Mouse (Mus musculus) kidney, embryonic 16.5 days (tissue): Measurements from ENCODE around the gene Adssl1. TPM values are rescaled to one million over a fixed set of nuclear protein-coding genes. Genes with fewer than 3 reads are reported as not detected.

Source experiments
- ATAC-seq: fragments of 200-750 bp; cut with Nextera tagmentation; 2 replicates; pipeline ENCODE4 v1.8.0; 2017; ENCODE audit warnings: moderate TSS enrichment; ENCODE audit not compliant: low FRiP score, low TSS enrichment
- H3K27ac ChIP-seq: fragments of 300-500 bp; sonication (generic); 2 replicates; pipeline ENCODE4 v1.5.1; 2014; ENCODE audit warnings: low read length
- H3K27me3 ChIP-seq: fragments of 300-500 bp; sonication (generic); 2 replicates; pipeline ENCODE4 v1.6.1; 2014; ENCODE audit warnings: low read length, control low read depth, mixed read lengths; ENCODE audit not compliant: insufficient read depth
- H3K36me3 ChIP-seq: fragments of 300-500 bp; sonication (generic); 2 replicates; pipeline ENCODE4 v1.6.1; 2014; ENCODE audit warnings: low read length, control low read depth, mixed read lengths; ENCODE audit not compliant: insufficient read depth
- H3K4me1 ChIP-seq: fragments of 300-500 bp; sonication (generic); 2 replicates; pipeline ENCODE4 v1.6.1; 2014; ENCODE audit warnings: low read length, control low read depth, mixed read lengths; ENCODE audit not compliant: insufficient read depth
- H3K4me2 ChIP-seq: fragments of 300-500 bp; sonication (generic); replicated peaks from 2 replicates; pipeline ENCODE4 v1.6.1; 2014; ENCODE audit warnings: low read depth, low read length
- H3K4me3 ChIP-seq: fragments of 300-500 bp; sonication (generic); 2 replicates; pipeline ENCODE4 v1.5.1; 2014; ENCODE audit warnings: mild to moderate bottlenecking, low read length
- H3K9ac ChIP-seq: fragments of 300-500 bp; sonication (generic); replicated peaks from 2 replicates; pipeline ENCODE4 v1.6.1; 2014; ENCODE audit warnings: low read length
- H3K9me3 ChIP-seq: fragments of 300-500 bp; sonication (generic); 2 replicates; pipeline ENCODE4 v1.6.1; 2016; ENCODE audit warnings: low read length, control low read depth
- WGBS: fragments of 180-500 bp; shearing (Covaris S2); extraction: QIAGEN DNeasy Blood & Tissue Kit; methylation state at CpG from one replicate; pipeline ENCODE4 v1.1.7; 2014; 5-methylcytosine and 5-hydroxymethylcytosine counted together
- polyA plus RNA-seq: library from polyadenylated mRNA; unstranded; fragments of >200 nt; fragmentation: Nextera tagmentation; extraction: Ambion mirVana; gene quantifications from 2 replicates; pipeline ENCODE4 v1.2.1, GENCODE M21; 2015

Gene Adssl1
- polyA plus RNA-seq, 1 experiment from 2014 or later, result 12.7 TPM

DNA sequence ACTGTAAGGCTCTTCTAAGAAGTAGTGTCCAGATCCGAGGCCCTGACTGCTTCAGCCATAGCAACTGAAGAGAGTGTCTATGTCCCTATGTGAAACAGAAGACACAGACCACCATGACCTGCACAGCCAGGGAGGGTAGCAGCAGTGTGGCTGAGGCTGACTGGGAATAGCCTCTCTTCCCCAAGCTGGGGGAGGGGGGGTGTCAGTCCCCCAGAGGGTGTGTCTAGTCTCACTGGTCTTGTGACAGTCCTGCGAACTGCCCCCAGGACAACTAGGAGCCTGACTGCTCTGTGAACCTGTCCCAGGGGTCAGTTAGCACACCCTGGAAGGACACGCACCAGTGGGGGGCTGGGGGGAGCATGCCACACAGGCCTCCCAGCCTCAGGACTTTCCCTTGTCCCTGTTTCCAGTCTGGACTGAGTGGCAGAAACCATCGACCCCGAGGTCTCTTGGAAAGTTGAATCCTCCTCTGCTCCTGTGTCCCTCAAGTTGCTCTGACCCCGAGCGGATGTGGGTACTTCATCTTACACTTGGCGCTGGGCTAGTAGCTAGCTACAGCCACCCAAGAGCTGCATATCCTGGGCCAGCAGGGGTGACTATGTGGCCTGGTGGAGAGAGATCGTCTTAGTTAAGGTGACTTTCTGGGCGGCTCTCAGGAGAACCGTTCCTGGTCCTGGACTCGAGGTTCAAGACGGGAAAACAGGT lies 712 bp upstream of the Adssl1 start:
- Histone ChIP-seq H3K4me1 (peaks cover 29% of the 10 kb centered on the region), H3K4me3 (peak overlapping the region; percentile 57), H3K27ac (no peak overlapping the region; the same call in 1 of the 2 replicates), H3K9ac (peak overlapping the region; percentile 70), H3K4me2 (peak overlapping the region; percentile 97), H3K9me3 (no peaks in the 10 kb centered on the region), H3K27me3 (peaks cover 9% of the 10 kb centered on the region; the same call in 1 of the 2 replicates), H3K36me3 (no peaks in the 10 kb centered on the region)
- ATAC-seq, result peak; percentile 20; the same call in 1 of the 2 replicates
- WGBS, result 16% methylated on average over 13 of the region's 13 CpGs

DNA sequence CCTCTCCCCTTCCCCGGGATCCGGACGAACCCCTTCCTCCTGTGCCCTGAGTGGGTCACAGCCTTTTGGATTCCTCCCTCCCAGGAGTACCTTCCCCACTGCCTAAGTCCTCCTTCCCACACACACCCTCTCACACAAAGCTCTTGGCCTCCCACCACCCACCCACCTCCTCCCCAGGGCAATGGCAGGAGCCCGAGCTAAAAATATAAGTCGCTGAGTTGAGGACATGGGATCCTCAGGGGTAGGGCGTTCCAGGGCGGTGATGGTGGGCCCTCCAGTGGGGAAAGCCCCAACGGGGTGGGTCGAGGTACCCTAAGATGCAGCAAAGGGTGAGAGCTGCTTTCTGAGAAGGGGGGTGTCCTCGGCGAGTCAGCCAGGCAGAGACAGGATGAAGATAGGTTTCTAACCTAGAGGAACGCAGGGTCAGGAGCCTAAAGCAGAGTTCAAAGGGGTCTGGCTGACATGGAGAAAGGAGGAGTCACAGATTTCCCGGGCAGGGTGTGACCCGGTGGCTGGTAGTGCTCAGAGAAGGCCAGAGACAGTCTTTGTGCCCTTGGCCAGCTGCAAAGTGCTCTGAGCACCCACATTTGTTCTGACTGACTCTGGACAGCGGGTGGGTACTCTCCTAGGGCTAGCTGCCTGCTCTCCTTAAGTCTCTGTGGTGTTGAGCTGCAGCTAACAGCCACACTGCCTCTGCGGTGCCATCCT lies 663 bp downstream of the Adssl1 start:
- ATAC-seq, result peak; percentile 28; the same call in 1 of the 2 replicates
- peaks cover 9% of the 10 kb centered on the region; the same call in 1 of the 2 replicates for H3K27me3 ChIP-seq
- no peak overlapping the region for H3K27ac ChIP-seq
- peaks cover 29% of the 10 kb centered on the region for H3K4me1 ChIP-seq
- H3K4me3 ChIP-seq, result peak overlapping the region; percentile 57
- WGBS, result 13% methylated on average over 16 of the region's 16 CpGs
- H3K9me3 ChIP-seq, result no peaks in the 10 kb centered on the region
- no peaks in the 10 kb centered on the region for H3K36me3 ChIP-seq
- H3K4me2 ChIP-seq, result peak overlapping the region; percentile 97
- peak overlapping the region; percentile 70 for H3K9ac ChIP-seq

DNA sequence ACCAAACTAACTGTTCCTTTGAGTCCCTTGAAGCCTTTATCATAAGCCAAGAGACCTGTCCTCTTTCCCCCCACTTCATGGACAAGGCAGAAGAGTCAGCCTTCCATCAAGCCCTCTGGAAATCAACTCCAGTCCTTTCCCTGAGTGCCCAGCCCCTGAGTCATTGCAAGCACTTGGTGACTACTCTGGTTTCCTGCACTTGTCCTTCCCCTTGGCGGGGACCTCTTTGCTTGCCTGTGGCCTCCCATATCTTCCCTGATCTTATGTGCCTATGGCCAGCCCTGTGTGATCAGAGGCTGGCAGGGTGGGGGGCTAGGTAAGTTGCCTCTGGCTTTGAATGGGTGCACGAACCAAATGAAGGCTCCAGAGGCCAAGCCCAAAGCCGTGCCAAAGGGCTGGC lies 2.1 kb downstream of the Adssl1 start:
- Histone ChIP-seq H3K9me3 (no peaks in the 10 kb centered on the region), H3K36me3 (no peaks in the 10 kb centered on the region), H3K9ac (no peak overlapping the region), H3K4me2 (no peak overlapping the region), H3K4me3 (no peak overlapping the region), H3K27me3 (peaks cover 9% of the 10 kb centered on the region; the same call in 1 of the 2 replicates), H3K4me1 (peaks cover 29% of the 10 kb centered on the region), H3K27ac (no peak overlapping the region)
- no peak for ATAC-seq
- 76% methylated on average over 3 of the region's 3 CpGs for WGBS

DNA sequence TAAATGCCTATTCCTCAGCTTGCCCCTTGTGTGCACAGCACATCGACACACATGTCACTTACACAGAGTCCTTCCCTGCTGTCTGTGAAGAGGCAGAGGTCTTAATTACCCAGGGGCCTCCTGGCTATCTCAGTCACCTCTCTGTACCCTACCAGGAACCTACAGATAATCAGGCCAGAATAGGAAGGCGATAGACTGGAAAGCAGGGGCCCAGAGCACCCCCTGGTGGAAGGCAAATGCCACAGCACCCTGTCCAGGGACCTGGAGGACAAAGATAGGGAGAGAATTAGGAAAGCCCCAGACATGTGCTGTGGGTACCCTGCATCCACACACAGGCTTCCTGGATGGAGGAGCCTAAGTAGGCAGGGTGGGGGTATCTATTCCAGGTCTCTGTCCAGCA lies 3.9 kb downstream of the Adssl1 start:
- ATAC-seq, result no peak
- Histone ChIP-seq H3K27ac (no peak overlapping the region), H3K9me3 (no peaks in the 10 kb centered on the region), H3K9ac (no peak overlapping the region), H3K4me1 (peaks cover 24% of the 10 kb centered on the region), H3K36me3 (no peaks in the 10 kb centered on the region), H3K4me2 (no peak overlapping the region), H3K4me3 (no peak overlapping the region), H3K27me3 (peaks cover 9% of the 10 kb centered on the region; the same call in 1 of the 2 replicates)
- 24% methylated on average over 2 of the region's 2 CpGs for WGBS

DNA sequence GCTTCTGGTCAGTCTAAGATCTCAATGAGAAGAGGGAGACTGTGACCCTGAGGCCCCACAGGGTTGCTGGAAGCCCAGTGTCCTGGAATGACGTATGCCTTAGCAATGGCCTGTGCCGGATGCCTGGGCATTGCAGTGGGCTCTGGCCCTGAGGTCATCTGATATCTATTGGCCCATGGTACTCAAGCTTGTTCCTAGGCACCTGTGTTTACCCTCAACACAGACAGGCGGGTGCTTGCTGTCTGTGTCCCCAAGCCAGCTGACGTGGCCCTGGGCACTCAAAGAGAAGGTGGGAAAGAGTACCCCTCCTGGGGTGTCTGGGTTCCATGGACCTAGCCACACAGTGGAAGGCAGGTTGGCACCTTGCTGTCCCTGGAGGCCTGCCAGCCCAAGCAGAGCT lies 5.9 kb downstream of the Adssl1 start:
- Histone ChIP-seq H3K27me3 (0 out of 2 replicates have a peak, but pooled peaks cover 5% of the 10 kb centered on the region), H3K4me3 (no peak overlapping the region), H3K4me2 (no peak overlapping the region), H3K9ac (no peak overlapping the region), H3K36me3 (no peaks in the 10 kb centered on the region), H3K4me1 (peaks cover 16% of the 10 kb centered on the region), H3K9me3 (no peaks in the 10 kb centered on the region), H3K27ac (no peak overlapping the region)
- ATAC-seq, result no peak
- WGBS, result 70% methylated on average over 4 of the region's 4 CpGs

DNA sequence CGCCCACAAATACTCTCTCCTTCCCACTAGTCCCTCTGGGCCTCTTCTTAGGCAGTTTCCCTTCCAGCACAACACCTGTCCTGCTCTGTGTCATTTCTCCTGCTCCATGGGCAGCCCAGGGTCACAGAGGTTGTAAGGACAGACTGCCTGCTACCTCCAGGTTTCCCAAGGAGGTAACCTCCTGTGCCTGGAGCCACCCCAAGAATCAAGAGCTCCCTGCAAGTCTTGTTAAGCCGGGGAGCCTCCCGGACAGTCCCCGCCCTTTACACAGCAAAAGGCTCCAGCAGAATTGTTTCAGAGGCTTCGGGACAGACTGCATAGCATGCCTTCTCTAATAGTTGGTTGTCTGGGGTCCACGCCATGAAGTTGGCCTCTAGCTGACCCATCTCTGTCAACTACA lies 6.6 kb downstream of the Adssl1 start:
- no peaks in the 10 kb centered on the region for H3K36me3 ChIP-seq
- H3K4me3 ChIP-seq, result no peak overlapping the region
- no peak for ATAC-seq
- H3K9ac ChIP-seq, result no peak overlapping the region
- H3K4me2 ChIP-seq, result no peak overlapping the region
- H3K4me1 ChIP-seq, result peaks cover 16% of the 10 kb centered on the region
- H3K9me3 ChIP-seq, result no peaks in the 10 kb centered on the region
- WGBS, result 75% methylated on average over 6 of the region's 6 CpGs
- 0 out of 2 replicates have a peak, but pooled peaks cover 3% of the 10 kb centered on the region for H3K27me3 ChIP-seq
- no peak overlapping the region for H3K27ac ChIP-seq

DNA sequence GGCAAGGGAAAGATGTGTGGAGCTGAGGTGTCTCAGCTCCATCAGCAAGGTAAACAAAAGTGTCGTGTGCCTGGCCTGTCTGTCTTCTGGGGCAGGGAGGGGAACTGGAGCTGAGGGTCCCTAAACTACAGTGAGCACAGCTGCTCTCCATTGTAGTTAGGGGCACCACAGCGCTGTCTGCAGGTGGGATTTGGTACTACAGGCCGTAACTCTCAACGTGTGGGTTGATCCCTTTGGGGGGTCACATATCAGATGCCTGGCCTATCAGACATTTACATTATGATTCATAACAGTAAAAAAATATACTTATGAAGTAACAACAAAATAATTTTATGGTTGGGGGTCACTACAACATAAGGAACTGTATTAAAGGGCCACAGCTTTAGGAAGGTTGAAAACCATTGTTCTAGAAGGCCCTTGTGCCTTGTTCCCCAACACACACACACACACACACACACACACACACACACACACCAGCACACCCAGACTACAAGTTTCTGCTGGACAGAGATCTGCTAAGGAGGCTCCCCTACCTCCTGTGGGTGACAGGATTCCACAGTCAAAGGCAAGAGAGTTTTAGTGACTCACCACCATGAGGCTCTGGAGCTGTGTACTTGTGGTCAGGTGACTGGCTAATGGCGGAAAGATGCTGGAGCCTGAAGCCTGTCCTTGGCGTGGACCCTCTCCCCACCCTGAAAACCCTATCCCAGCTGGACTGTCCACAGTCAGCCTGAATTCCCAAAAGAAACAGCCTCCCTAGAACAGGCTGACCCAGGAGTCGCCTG lies 7.4 kb downstream of the Adssl1 start:
- H3K9ac ChIP-seq, result no peak overlapping the region
- H3K4me2 ChIP-seq, result no peak overlapping the region
- H3K4me1 ChIP-seq, result peaks cover 24% of the 10 kb centered on the region
- H3K27me3 ChIP-seq, result 0 out of 2 replicates have a peak, but pooled peaks cover 1% of the 10 kb centered on the region
- H3K9me3 ChIP-seq, result no peaks in the 10 kb centered on the region
- no peak for ATAC-seq
- no peak overlapping the region for H3K4me3 ChIP-seq
- H3K36me3 ChIP-seq, result no peaks in the 10 kb centered on the region
- no peak overlapping the region for H3K27ac ChIP-seq
- WGBS, result 63% methylated on average over 7 of the region's 7 CpGs

DNA sequence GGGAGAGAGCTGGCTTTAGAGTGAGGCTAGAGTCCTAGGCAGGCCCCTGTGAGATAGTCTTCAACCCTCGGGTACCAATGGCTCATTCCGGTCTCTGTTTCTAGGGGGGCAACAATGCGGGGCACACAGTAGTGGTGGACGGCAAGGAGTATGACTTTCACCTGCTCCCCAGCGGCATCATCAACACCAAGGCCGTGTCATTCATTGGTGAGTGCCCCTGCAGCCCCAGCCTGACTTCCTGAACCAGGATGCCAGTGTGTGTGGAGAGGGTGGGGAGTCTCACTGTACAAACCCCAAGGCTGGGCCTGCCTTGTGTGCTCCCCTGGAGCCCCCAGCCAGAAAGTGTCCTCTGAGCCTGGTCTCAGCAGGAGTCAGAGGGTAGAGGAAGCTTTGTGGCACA lies 8.4 kb downstream of the Adssl1 start:
- ATAC-seq, result 0 out of 2 replicates have a peak, but pooled peaks have one; percentile 1
- no peak overlapping the region for H3K27ac ChIP-seq
- H3K36me3 ChIP-seq, result no peaks in the 10 kb centered on the region
- 77% methylated on average over 6 of the region's 6 CpGs for WGBS
- no peaks in the 10 kb centered on the region for H3K27me3 ChIP-seq
- H3K4me3 ChIP-seq, result no peak overlapping the region
- H3K4me2 ChIP-seq, result no peak overlapping the region
- H3K9ac ChIP-seq, result no peak overlapping the region
- no peaks in the 10 kb centered on the region for H3K9me3 ChIP-seq
- H3K4me1 ChIP-seq, result peaks cover 28% of the 10 kb centered on the region

DNA sequence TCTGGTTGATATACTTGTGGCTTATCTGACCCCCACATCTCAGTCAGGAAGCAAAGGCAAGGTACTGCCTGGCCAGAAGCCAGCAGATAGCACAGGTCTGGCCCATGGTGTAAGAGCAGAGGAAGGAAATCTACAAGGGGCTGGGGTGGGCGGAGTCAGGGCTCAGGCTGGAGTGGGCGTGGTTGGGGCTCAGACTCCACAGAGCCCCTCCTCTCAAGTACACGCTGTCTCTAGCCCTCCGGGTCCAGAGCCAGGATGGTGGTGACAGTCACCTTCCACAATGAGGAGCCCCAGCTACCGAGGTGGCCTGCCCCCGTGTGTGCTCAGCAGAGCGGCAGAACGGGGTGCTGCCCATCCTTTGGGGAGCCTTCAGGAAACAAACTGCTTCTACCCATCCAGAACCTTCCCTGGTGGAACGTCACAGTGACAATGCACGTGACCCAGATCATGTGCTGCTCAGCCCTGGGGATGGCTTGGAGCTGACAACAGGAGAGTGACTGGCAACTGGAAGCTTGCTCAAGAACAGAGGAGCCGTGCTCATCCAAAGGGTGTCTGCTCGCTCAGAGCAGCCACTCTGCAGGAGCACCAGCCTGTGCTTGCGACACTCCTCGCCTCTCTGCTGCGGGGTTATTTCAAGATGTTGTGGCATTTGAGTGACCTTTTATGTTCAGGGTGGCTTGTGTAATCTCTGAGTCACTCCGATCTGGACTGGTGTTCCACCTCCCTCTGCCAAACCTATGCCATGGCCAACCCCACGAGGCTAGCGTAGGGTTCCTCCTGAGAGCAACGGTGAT lies 9.3 kb downstream of the Adssl1 start:
- Histone ChIP-seq H3K9ac (peak overlapping the region; percentile 60), H3K4me3 (peak overlapping the region; percentile 36), H3K9me3 (no peaks in the 10 kb centered on the region), H3K4me2 (peak overlapping the region; percentile 60), H3K36me3 (no peaks in the 10 kb centered on the region), H3K27ac (no peak overlapping the region), H3K4me1 (peaks cover 28% of the 10 kb centered on the region), H3K27me3 (no peaks in the 10 kb centered on the region)
- peak; percentile 85 for ATAC-seq
- 34% methylated on average over 19 of the region's 19 CpGs for WGBS
